Comparison of ENCODE assay signal across 8 mouse cellular contexts in the genomic region with DNA sequence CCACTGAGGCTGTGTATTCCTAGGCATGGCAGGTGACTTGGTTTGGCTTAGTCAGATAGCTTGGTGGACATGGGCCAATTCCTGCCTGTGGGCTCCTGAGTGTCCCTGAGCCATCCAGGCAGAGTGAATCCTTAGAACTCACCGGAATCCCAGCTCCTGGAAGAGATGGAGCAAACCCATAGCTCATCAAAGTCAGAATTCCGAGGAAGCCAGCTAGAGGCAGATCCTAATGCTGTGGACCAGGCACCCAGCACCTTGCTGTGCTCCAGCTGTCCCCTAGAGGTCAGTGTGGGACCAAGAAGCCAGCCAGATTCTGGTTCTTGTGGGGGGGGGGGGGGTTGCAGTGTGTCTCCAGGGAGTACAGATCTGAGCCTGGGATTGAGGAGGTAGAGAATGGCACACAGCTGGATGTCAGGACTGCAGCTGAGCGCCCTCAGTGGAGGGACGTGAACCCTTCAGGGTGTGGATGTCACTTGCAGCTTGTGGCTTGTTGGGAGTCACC. TPM values are rescaled to one million over a fixed set of nuclear protein-coding genes. Genes with fewer than 3 reads are reported as not detected.
DNase-seq lines count a peak whose midpoint lies in the region; ATAC-seq and TF ChIP-seq lines count a peak whose summit lies in the region.

No protein-coding gene starts in this region.

- TF ChIP-seq POLR2A in small intestine, adult 2 months (IDR thresholded peaks at IDR 0.05; ENCODE audit: low read depth, low read length): no peak

- H3K4me2 ChIP-seq in forebrain, embryonic 15.5 days (replicated peaks): no peak overlapping the region

- peaks cover 11% of the 10 kb centered on the region for H3K4me1 ChIP-seq in forebrain, embryonic 10.5 days
- H3K4me1 ChIP-seq in forebrain, embryonic 15.5 days: no peaks in the 10 kb centered on the region
- no peaks in the 10 kb centered on the region for H3K4me1 ChIP-seq in small intestine, adult 2 months (ENCODE audit: control insufficient read depth, insufficient read depth, insufficient read length, low read length)

- H3K36me3 ChIP-seq in forebrain, embryonic 10.5 days (replicated peaks): peaks cover 18% of the 10 kb centered on the region
- peaks cover 13% of the 10 kb centered on the region for H3K36me3 ChIP-seq in forebrain, embryonic 15.5 days
- H3K36me3 ChIP-seq in small intestine, adult 2 months (ENCODE audit: control insufficient read depth, insufficient read depth, low read length): no peaks in the 10 kb centered on the region

- no peaks in the 10 kb centered on the region for H3K9me3 ChIP-seq in forebrain, embryonic 10.5 days
- H3K9me3 ChIP-seq in forebrain, embryonic 15.5 days: no peaks in the 10 kb centered on the region

- H3K9ac ChIP-seq in forebrain, embryonic 15.5 days (replicated peaks): no peak overlapping the region

- H3K27ac ChIP-seq in forebrain, embryonic 10.5 days: no peak overlapping the region; the same call in 1 of the 2 replicates
- no peak overlapping the region for H3K27ac ChIP-seq in forebrain, embryonic 15.5 days (replicated peaks)
- no peak overlapping the region for H3K27ac ChIP-seq in small intestine, adult 2 months (ENCODE audit: insufficient read depth, low read depth, low read length)

- no peak for ATAC-seq in forebrain, embryonic 15.5 days (replicated peaks)
- ATAC-seq in megakaryocyte, adult 5-6 weeks (ENCODE audit: poor library complexity, severe bottlenecking): peak; percentile 68

- no peaks in the 10 kb centered on the region for H3K27me3 ChIP-seq in forebrain, embryonic 10.5 days (ENCODE audit: poor library complexity, severe bottlenecking)
- no peaks in the 10 kb centered on the region for H3K27me3 ChIP-seq in forebrain, embryonic 15.5 days
- H3K27me3 ChIP-seq in small intestine, adult 2 months (ENCODE audit: control insufficient read depth, insufficient read depth, low read length): no peaks in the 10 kb centered on the region

- 28% methylated on average over 4 of the region's 4 CpGs for WGBS in forebrain, embryonic 10.5 days
- 15% methylated on average over 4 of the region's 4 CpGs for WGBS in forebrain, embryonic 15.5 days
- 15% methylated on average over 4 of the region's 4 CpGs for WGBS in small intestine, adult 2 months

- H3K4me3 ChIP-seq in forebrain, embryonic 10.5 days: no peak overlapping the region
- no peak overlapping the region for H3K4me3 ChIP-seq in forebrain, embryonic 15.5 days
- H3K4me3 ChIP-seq in small intestine, adult 2 months (ENCODE audit: low read depth, low read length): no peak overlapping the region

- intact Hi-C loops in heart, postnatal 14 days (cut with DNase I): loop anchor here (1.0 to 2.0 kb wide), 2 partner anchors 61 to 296 kb away; no protein-coding TSS in a partner anchor

- peak; percentile 58 for DNase-seq in forebrain, embryonic 10.5 days (ENCODE audit: extremely low spot score, low spot score)
- peak; percentile 70 for DNase-seq in adrenal gland, adult 2 months
- peak; percentile 53 for DNase-seq in embryo, embryonic 11.5 days (ENCODE audit: low read depth, low spot score)
- DNase-seq in heart, postnatal 14 days: peak; percentile 69 to 80
- DNase-seq in layer of hippocampus, postnatal 10 days (ENCODE audit: low spot score in 2 of 2): peak; percentile 74 to 79

- peak; percentile 70; the same call in 1 of the 2 replicates for TF ChIP-seq CTCF in small intestine, adult 2 months (IDR thresholded peaks at IDR 0.05; ENCODE audit: extremely low read depth, insufficient read length, insufficient replicate concordance, low read depth, low read length)

RNA-seq across cellular contexts. Expression of a gene that starts 33.8 kb away (rescaled TPM):
- polyA plus RNA-seq in forebrain, embryonic 10.5 days (2016; fragmentation: Nextera tagmentation; extraction: Ambion mirVana): 20.1 and 23.3 TPM in 2 replicates
- polyA plus RNA-seq in forebrain, embryonic 15.5 days (2015; fragmentation: Nextera tagmentation; extraction: Ambion mirVana): 25.6 TPM in 2 replicates
- 1 to 10 TPM; 1.8 to 7.2 TPM for total RNA-seq in adrenal gland, adult 2 months (2021)
- 2.7 and 4.0 TPM in 2 replicates for polyA plus RNA-seq in adrenal gland, adult 2 months (2012; rRNA removed)
- 1 to 10 TPM in 1 of 2 experiments, under 1 TPM in 1; 0.17 to 1.3 TPM for total RNA-seq in heart, postnatal 14 days (2021)
- 100 to 1,000 TPM; 147 to 149 TPM for total RNA-seq in layer of hippocampus, postnatal 10 days (2021)
- total RNA-seq in megakaryocyte, adult 5-6 weeks (2015): 3.7 and 4.9 TPM in 2 replicates
- total RNA-seq in megakaryocyte, adult 5-6 weeks (2017): 13.3 and 17.8 TPM in 2 replicates
- 11.2 and 13.8 TPM in 2 replicates for polyA plus RNA-seq in small intestine, adult 2 months (2012; rRNA removed)

Comparison
In these comparisons a context has a peak if more than half of its experiments do, and no peak if none do; other contexts are left out.
1. RNA of a gene that starts 33.8 kb away (total RNA-seq): 147 to 149 TPM in layer of hippocampus, postnatal 10 days; 3.7 to 17.8 TPM in megakaryocyte, adult 5-6 weeks, 1.8 to 7.2 TPM in adrenal gland, adult 2 months and 0.17 to 1.3 TPM in heart, postnatal 14 days; every median in the first group is over 4 times any median in the second.
2. Peak in every context shown above with its lines, with median percentiles within 50 percentile points of each other: DNase-seq.